Mouse (Mus musculus): ENCODE measurements around the gene Clstn2. TPM values are rescaled to one million over a fixed set of nuclear protein-coding genes. Genes with fewer than 3 reads are reported as not detected.

Clstn2 gene
- total RNA-seq, 2 experiments from 2014 or later: not detected

DNA sequence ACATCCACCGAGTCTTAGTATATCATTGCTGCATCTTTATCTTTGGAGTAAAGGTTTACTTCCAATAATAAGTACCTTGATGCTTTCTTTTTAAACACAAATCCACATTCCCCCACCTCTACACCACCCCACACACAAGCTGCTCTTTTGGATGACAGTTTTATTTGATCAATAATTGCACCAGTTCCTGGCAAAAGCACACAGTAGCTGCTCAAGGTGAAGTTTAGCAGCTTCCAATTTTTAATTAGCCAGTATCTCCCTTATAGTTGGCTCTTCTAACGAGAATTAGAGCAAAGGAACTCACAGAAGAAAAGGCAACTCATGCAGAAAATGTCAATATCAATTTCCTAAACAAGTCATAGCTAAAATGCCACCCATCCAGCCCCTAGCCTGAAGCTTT lies 334.0 kb downstream of the Clstn2 start:
- ATAC-seq (replicated peaks; ENCODE audit: low FRiP score, poor library complexity, severe bottlenecking): no peak

DNA sequence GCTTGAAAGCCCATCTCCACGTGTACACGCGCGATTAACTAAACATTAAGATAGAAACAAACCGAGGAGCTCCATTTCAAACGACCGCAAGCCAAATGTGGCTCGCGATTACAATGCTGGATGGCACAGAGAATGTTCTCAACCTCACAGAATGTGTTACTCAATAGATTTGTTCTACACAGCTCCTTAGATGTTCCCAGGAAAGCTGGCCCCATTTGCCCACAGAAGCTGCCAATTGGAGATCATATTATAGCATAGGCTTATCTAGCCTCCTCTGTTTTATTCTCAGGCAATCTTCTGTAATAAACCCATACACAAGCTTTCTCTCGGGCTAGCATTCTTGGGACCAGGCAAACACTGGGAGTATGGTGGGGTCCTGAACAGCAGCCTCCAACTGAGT lies 334.9 kb downstream of the Clstn2 start:
- ATAC-seq (replicated peaks; ENCODE audit: low FRiP score, poor library complexity, severe bottlenecking): no peak

DNA sequence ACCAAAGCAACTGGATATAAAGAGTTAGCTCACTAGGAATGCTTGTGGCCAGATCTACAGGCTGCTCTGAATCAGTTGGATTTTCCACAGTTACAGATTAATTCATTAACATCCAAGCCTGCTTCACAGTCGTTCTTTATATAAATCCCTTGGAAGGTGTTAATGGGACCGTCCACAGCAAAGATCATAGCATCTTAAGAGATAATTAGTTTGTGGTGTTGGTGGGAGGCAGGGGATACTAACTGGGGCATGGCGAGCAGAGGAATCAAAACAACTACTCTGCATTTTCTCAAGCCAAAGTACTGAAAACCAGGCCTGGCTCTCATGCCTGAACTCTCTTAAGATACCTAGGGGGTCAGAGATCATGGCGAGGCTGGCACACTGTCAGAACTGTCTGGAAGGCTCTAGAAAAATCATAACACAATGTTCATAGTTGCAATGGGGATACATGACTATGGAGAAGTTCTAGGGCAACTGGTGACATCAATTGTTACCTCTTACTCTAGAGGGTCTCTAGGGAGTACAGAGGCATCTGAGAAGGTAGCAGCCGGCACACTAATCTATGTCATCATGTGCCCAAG lies 336.2 kb downstream of the Clstn2 start:
- no peak for ATAC-seq (replicated peaks; ENCODE audit: low FRiP score, poor library complexity, severe bottlenecking)

DNA sequence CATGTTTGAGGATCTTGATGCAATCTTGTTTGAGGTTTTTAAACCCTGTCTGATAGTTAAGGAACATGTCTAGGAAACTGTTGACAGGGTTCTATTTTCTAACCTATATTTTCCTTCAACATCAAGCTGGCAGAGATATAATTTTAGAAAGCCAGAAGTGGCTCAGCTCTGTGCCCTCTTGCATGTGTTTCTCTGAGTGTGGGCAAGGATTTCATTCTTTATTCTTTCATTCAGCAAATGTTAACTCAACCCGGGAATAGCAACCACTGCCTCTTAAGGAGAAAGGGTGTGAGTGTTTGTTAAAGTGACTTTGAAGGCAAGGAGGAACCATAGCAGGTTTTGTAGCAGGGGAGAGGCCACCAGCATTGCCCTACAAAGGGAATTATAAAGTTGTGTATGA lies 337.7 kb downstream of the Clstn2 start:
- no peak for ATAC-seq (replicated peaks; ENCODE audit: low FRiP score, poor library complexity, severe bottlenecking)

DNA sequence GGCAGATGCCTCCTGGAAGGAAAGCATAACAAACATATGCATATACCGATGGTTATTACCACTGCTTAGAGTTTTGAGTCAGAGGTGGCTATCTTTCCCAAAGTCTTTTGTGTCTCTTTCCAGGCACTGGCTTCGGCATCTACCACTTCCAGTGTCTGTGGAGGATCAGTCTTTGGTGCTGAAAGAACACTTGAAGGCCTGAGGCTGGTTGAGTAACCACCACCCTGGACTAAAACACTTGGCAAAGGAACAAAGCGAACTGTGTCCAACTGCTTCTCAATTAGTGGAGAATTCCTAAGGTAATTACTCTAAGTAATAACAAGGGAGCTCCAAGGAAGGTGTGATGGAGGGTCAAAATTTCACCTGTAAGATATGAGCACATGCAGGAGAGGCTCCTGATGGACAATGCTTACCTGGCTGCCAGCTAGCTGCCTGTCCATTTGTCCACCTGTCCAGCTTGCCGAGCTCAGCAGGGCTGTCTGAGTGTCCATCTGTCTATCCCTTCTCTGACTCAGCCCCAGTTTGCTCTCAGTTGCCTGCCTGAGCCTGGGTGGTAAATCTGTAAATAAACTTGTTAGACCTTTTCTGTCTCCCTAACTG lies 346.1 kb downstream of the Clstn2 start:
- no peak for ATAC-seq (replicated peaks; ENCODE audit: low FRiP score, poor library complexity, severe bottlenecking)

DNA sequence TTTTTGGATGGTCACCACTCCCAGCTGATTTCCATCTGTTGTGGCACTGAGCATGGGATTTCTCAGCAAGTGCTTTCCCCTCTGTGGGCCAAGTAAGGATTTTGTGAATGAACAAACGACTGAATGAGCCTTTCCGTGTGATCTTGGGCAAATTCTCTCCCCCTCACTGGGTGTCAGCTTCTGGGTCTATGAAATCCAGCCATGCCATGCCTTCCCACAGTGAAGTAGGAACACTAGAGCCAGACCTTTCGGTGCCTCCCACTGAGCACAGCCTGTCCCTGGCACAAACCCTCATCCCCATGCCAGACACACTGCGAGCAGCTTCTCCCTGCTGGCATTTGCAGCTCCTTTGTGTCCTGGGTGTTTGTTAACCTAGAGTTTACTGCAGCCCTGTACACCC lies 347.3 kb downstream of the Clstn2 start:
- no peak for ATAC-seq (replicated peaks; ENCODE audit: low FRiP score, poor library complexity, severe bottlenecking)

DNA sequence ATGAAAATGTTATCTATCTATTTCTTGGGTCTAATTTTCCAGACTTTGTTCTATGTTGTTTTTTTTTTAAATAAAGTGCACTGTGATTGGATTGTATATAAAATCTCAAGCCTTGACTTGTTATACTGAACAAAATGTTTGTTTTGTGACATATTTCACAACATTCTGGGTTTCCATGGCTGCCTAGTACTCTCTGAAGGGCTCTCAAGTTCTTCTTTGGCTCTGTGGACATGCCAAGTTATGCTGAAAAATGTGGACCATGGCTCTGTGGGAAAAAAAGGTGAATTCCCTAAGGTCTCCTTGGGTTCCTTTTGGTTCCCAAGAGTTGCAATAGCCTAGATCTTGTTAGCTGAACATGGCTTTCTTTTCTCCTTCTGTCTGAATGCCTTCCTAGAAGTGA lies 353.1 kb downstream of the Clstn2 start:
- no peak for ATAC-seq (replicated peaks; ENCODE audit: low FRiP score, poor library complexity, severe bottlenecking)

DNA sequence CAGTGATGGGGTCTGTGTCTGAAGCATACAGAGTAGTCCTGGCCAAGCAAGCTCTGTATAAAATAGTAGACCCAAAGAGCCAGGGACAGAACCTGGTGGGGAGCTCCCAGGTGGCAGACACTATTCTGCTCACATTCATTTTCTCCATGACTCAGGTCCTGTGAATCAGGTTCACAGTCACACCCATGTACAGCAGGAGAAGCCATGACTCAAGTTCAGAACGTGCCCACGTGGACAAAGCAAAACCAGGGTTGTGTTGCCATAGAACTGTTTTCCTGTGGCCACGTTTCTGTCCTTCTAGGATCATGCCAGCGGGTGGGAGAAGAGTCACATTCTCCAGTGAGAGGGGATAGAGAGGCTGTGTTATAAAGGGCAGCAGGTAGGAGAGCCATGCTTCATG lies 353.9 kb downstream of the Clstn2 start:
- ATAC-seq (replicated peaks; ENCODE audit: low FRiP score, poor library complexity, severe bottlenecking): no peak

DNA sequence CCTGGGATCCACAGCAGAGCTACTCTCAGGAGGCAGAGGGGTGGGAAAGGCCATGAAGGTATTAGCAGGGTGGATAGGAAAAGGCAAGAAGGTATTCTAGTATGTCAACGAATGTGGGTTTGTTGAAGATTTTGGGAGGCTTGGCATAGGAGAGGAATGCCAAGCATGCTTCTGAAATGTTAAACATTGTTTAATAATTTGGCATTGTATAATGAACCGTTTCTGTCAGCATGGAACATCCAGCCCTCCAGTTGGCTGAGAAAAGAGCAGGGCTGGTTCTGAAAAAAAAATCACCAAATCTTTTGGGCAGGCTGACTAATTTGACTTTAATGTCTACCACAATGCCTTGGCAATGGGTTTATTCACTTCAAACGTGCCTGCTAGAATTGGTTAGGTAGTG lies 355.9 kb downstream of the Clstn2 start:
- ATAC-seq (replicated peaks; ENCODE audit: low FRiP score, poor library complexity, severe bottlenecking): no peak

DNA sequence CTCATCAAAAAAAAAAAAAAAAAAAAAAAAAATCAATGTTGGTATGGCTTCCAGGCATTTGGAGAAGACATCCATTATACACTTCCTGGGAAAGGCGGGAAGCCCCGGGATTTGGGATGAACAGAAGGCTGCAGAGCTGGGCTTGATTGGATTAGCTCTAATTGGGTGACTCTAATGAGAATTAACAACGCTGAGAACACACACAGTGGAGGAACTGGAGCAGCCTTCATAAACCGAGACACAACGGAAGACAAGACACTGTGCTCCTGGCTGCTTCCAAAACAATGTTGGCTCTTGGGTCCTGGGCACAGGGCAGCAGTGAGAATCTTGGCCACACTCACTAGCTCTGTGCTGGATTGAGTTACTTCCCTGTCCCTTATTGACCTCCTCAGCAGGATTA lies 360.3 kb downstream of the Clstn2 start:
- ATAC-seq (replicated peaks; ENCODE audit: low FRiP score, poor library complexity, severe bottlenecking): no peak

DNA sequence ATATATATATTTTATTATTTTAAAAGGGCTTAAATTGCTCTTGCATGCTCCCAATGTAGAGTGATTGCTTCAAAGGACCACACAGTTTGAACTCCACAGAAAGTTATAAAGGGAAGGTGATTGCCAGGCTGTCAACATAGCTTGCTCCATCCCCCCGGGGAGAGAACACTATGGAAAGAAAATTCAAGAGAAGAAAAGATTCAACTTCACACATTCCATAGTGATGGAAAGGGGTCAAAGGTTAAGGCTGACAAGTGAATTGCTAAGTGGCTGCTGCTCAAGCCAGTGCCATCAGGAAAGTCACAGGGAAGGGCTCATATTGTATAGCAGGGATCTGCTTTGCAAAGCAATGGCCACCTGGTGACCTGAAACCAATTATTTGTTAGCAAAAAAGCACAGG lies 360.8 kb downstream of the Clstn2 start:
- ATAC-seq (replicated peaks; ENCODE audit: low FRiP score, poor library complexity, severe bottlenecking): no peak

DNA sequence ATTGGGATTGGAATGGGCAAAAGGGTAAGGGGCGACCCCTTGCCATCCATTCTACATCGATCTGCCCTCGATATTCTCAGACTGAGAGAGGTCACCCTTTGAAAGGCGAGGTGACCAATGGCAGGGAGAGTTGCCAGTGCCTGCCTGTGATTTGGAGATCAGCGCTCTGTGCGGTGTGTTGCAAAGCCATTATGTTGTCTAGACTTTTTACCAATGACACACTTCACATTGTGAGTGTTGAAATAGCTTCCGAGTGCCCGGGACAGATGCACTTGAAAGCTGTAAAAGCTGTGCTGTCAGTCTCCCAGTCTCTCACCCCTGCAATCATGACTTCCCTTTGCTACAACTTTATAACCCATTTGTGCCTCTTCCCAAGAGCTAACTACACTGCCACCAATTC lies 362.3 kb downstream of the Clstn2 start:
- no peak for ATAC-seq (replicated peaks; ENCODE audit: low FRiP score, poor library complexity, severe bottlenecking)

DNA sequence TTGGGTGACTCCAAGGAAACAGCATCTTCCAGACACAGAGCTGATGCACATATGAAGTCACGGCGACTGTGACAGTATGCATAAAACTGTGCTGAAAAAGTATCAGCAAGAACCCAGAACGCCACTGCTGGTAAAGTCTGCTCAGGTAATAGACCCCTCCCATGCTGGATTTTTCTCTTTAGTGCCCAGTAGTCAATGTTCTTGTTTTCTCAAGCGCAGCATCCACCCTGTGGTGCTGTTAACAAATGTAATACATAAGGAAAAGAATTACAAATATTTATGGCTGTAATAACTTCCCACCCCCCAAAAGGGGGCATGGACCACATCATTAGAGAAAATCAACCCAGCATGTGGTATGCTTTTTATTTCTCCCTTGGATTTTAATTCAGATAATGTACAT lies 372.0 kb downstream of the Clstn2 start:
- no peak for ATAC-seq (replicated peaks; ENCODE audit: low FRiP score, poor library complexity, severe bottlenecking)

DNA sequence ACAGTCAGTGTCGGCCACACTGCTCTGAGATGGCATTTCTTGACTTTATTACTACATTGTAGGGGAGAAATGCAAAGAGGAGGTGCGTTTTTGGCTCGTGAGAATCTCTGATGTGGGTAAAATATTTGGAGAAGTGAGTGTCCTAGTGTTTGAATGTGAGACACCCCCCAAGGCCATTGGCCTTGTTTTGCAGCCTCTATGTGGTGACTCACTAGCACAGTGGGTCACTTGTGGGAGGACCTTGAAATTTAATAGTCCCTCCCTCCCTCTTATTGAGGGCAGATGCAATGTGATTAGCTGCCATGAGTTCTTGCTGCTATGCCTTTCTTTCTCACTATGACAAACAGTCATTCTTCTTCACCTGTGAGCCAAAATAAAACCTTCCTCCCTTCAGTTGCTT lies 374.2 kb downstream of the Clstn2 start:
- ATAC-seq (replicated peaks; ENCODE audit: low FRiP score, poor library complexity, severe bottlenecking): no peak

DNA sequence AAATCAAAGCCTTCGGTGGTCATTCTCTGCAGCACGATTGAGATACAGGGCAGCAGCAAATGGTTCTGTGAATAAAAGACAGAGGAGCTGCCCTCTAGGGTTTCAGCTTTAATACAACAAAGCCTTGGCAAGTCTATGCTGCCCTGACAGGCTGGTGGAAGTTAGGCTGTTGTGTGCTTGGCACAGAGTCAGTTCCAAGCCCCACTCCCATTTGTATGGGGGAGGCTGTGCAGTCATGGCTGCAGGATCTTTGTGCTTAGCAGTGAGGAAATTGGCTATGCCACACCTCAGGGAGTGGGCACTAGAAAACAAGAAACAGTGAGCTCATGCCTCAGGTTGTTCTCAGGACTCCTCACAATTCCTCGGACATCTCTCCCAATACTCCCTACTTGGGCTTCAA lies 384.6 kb downstream of the Clstn2 start:
- ATAC-seq (replicated peaks; ENCODE audit: low FRiP score, poor library complexity, severe bottlenecking): no peak

DNA sequence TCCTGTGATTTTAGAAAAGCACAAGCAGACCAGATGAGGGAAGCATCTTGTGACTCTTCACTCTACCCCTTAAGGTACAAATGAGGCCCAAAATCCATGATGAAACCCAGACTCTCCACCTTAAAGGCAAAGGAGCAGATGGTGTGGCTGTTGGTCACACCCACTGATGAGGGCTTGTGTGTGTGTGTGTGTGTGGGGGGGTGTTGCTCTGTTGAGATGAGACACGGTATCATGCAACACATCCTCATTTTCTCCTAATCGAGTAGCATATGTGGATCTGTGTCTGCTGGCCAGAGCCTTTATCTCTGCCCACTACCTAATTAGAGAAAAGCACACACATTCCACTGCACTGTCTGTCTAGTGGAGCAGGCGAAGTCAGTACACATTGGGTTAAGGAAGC lies 387.2 kb downstream of the Clstn2 start:
- ATAC-seq (replicated peaks; ENCODE audit: low FRiP score, poor library complexity, severe bottlenecking): no peak

DNA sequence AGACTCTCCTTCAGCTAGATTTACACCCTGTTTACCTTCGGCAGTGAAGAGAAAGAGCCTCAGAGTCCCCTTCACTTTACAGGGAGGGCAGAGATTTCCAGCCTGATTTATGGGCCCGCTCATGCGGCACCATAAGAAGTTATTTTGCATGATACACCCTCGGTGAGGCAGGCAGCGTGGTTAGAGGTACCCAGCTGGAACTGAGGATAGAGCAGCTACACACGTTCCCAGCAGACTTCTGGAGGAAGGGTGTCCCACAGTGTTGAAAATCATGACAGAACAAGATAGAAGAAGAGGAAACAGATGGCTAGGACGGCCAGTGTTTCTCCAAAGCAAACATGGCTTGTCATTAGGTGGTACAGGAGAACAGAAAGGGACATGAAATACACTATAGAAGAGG lies 390.6 kb downstream of the Clstn2 start:
- no peak for ATAC-seq (replicated peaks; ENCODE audit: low FRiP score, poor library complexity, severe bottlenecking)

DNA sequence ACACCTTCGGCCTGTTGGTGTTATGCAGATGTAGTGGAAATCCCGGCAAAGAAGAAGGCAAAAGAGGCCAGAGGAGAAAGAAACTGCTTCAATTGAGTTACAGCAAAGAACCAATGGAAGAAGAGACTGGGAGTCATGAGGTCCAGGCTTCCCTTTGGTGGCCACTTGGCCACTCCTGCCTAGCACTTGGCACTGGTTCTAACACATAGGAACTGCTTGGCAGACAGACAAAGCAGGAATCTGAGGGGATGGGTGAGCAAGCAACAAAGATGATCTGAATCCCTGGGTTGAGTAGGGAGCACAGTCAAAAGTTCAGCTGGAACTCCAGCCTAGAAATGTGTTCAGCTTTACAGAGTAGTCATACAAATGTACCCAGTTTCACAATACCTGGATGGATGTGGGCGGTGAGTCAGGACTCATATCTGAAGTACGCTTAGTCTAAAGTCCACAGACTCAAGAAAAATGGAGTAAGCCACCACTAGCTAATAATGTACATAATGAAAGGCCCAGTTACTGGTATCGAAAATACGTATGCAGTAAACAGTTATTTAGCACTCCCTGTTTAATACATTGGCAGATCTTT lies 392.9 kb downstream of the Clstn2 start:
- no peak for ATAC-seq (replicated peaks; ENCODE audit: low FRiP score, poor library complexity, severe bottlenecking)

DNA sequence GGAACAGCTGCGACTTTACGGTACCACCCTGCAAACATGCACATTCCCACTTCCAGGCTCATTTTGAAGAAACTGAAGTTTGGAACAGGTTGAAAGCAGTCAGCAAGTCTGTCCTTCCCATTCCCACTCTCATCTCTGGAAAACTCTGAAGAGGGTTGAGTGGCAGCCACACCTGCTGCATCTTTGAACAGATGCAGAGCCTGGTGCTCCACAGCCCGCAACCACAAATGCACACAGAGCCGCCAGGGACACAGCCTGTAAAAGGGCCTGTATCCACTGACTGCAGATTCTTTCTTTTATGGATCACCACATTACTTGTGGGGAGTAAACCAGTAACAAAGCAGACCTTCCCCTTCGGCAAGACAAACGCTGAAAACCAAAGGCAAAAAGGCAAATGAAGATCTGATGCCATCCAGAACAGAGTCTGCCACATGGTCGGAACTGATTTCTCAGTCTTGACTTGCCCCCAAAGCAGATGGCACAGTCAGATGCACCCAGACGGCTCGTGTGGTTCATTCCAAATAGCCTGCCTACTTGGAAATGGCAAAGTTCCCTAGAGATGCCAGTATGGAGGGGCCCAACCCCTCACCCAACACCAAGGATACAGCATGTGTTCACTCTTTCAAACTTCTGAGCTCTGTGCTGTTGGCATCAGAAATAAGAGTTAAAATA lies 394.2 kb downstream of the Clstn2 start:
- ATAC-seq (replicated peaks; ENCODE audit: low FRiP score, poor library complexity, severe bottlenecking): no peak

DNA sequence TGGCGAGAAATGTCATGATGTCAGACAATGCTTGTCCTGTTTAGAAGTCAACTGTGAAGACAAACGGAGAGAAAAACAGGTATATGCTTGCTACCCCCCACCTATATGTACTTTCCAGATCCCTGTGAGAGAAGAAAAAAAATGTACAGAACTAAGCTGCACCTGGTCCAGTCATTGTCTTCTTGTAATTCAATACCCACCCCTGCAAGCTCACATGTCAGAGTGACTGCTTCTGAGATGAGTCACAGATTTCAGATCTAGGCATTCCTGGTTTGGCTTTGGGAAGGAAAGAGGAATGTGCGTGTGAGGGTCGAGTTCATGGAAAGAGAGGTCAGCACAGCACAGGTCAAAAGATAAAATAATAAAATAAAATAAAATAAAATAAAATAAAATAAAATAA lies 397.6 kb downstream of the Clstn2 start:
- no peak for ATAC-seq (replicated peaks; ENCODE audit: low FRiP score, poor library complexity, severe bottlenecking)

DNA sequence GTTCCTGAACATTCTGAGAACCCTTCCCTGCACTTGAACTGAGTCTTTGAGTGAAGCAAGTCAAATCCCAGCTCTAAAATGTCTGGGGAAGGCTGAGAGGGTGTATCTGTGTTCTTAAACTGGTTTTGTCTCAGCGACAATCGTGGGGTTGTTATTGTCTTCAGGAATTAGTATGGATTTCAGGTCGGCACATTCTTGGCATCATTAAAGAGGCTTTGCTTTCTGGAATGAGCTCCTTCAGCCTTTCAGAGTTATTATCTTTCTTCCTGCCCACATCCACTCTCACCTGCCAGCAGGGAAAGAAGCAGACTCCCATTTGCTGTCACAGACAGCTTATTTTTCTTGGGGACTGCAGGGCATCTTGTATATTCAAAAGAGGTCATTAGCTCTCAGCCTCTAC lies 398.1 kb downstream of the Clstn2 start:
- ATAC-seq (replicated peaks; ENCODE audit: low FRiP score, poor library complexity, severe bottlenecking): no peak

All from erythroblast, adult 5-6 weeks (primary cell).